Mouse (Mus musculus) spleen, postnatal 4 days (tissue): ENCODE data around the gene Tbc1d13.
A peak's percentile ranks its signal among the peaks of the same experiment; 100 is the strongest.

Experiments used
- DNase-seq, 2 experiments: peaks; one replicate each; pipeline ENCODE4 v3.0.0; 2022; ENCODE audit warnings: low spot score in 2 of 2

Gene Tbc1d13

GRCm38 (mm10) chr2:30133613-30134377, at the start of gene Tbc1d13:
Gene Tbc1d13 (plus strand): TSS chr2:30133746.
- DNase-seq: peak; percentile 98 to 99

GRCm38 (mm10) chr2:30084113-30084512, 49.4 kb upstream of the Tbc1d13 start:
- peak in 1 of 2 experiments; percentile 30 for DNase-seq

GRCm38 (mm10) chr2:30084632-30085031, 48.9 kb upstream of the Tbc1d13 start:
- DNase-seq: peak in 1 of 2 experiments; percentile 12

GRCm38 (mm10) chr2:30087310-30087709, 46.2 kb upstream of the Tbc1d13 start:
- no peak for DNase-seq

GRCm38 (mm10) chr2:30091521-30091920, 42.0 kb upstream of the Tbc1d13 start:
- no peak for DNase-seq

GRCm38 (mm10) chr2:30092280-30092918, 41.1 kb upstream of the Tbc1d13 start:
- DNase-seq: no peak

- peak; percentile 96 for DNase-seq
Observed at GRCm38 (mm10) chr2:30093471-30094207, 39.9 kb upstream of the Tbc1d13 start, which contains the start of gene Zdhhc12. Gene Zdhhc12 (minus strand): TSS chr2:30093648.

- DNase-seq: peak in 1 of 2 experiments; percentile 23
Observed at GRCm38 (mm10) chr2:30094208-30094588, 39.3 kb upstream of the Tbc1d13 start.

GRCm38 (mm10) chr2:30095882-30096527, 37.5 kb upstream of the Tbc1d13 start:
- peak; percentile 62 to 80 for DNase-seq

GRCm38 (mm10) chr2:30100214-30100613, 33.3 kb upstream of the Tbc1d13 start:
- DNase-seq: no peak

- peak; percentile 72 to 86 for DNase-seq
Observed at GRCm38 (mm10) chr2:30106364-30106763, 27.2 kb upstream of the Tbc1d13 start.

- no peak for DNase-seq
Observed at GRCm38 (mm10) chr2:30107646-30108045, 25.9 kb upstream of the Tbc1d13 start.

GRCm38 (mm10) chr2:30108260-30108659, 25.3 kb upstream of the Tbc1d13 start:
- DNase-seq: no peak

- no peak for DNase-seq
Observed at GRCm38 (mm10) chr2:30111500-30111899, 22.0 kb upstream of the Tbc1d13 start.

GRCm38 (mm10) chr2:30112564-30112963, 21.0 kb upstream of the Tbc1d13 start:
- DNase-seq: no peak

GRCm38 (mm10) chr2:30119641-30120051, 13.9 kb upstream of the Tbc1d13 start:
- peak in 1 of 2 experiments; percentile 55 for DNase-seq

- no peak for DNase-seq
Observed at GRCm38 (mm10) chr2:30120269-30120668, 13.3 kb upstream of the Tbc1d13 start.

GRCm38 (mm10) chr2:30122766-30123165, 10.8 kb upstream of the Tbc1d13 start:
- no peak for DNase-seq

- DNase-seq: no peak
Observed at GRCm38 (mm10) chr2:30123729-30124471, 9.6 kb upstream of the Tbc1d13 start.

- peak; percentile 93 to 96 for DNase-seq
Observed at GRCm38 (mm10) chr2:30124472-30125274, 8.9 kb upstream of the Tbc1d13 start, which contains the start of gene Zer1. Gene Zer1 (minus strand): TSS chr2:30124585.
